Comparison of ENCODE assay signal across 17 mouse cellular contexts in the genomic region with DNA sequence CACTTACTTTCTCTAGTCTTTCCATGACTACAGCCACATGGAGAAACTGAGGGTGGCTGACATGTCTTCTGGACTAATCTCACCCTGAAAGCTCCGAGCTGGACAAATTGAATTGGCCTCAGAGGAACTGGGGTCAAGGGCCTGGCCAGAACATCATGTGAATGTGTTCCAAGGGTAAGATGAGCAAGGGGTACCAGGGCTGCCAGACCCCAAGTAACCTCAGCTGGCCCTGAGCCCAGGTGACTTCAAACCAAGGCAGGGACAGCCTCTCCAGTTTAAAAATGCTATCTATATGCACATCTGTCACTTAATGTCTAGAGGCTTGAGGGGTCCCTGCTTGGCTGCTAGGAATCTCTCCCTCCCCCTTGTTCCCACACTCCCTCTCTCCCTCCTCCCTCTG. TPM values are rescaled to one million over a fixed set of nuclear protein-coding genes. Genes with fewer than 3 reads are reported as not detected.
DNase-seq lines count a peak whose midpoint lies in the region; ATAC-seq lines count a peak whose summit lies in the region.
"Had no signal": no experiment of that assay in that cellular context is flagged by ENCODE, and none has a peak within 500 bp of the region (broad histone marks: within the 10 kb centered on the region; RNA-seq: fewer than 3 reads in every experiment).

No protein-coding gene starts in this region.

- ATAC-seq in megakaryocyte progenitor cell, adult 5-6 weeks (replicated peaks; ENCODE audit: poor library complexity): peak; percentile 18; the same call in 1 of the 2 replicates
- ATAC-seq: forebrain, embryonic 16.5 days had no signal

- peak; percentile 52 for DNase-seq in adrenal gland, adult 2 months
- no peak for DNase-seq in adrenal gland, postnatal 4 days (ENCODE audit: low spot score in 2 of 2)
- peak; percentile 32 for DNase-seq in gastrocnemius, postnatal 10 days
- DNase-seq in gastrocnemius, postnatal 4 days (ENCODE audit: low spot score in 2 of 2): no peak
- DNase-seq in adipocyte (ENCODE audit: low spot score): peak; percentile 78
- DNase-seq in embryo, embryonic 11 days: no peak
- no peak for DNase-seq in kidney, postnatal 14 days
- DNase-seq: kidney, adult 9 months; lung, embryonic 14.5 days; thymus, postnatal 25 days had no signal

RNA-seq across cellular contexts. Expression of a gene that starts 2.9 kb away (rescaled TPM):
- total RNA-seq in adrenal gland, adult 2 months (2021): 1,000 to 10,000 TPM in 1 of 2 experiments, 100 to 1,000 TPM in 1; 552 to 1,139 TPM
- polyA plus RNA-seq in adrenal gland, adult 2 months (2012; rRNA removed): 258 and 373 TPM in 2 replicates
- total RNA-seq in adrenal gland, postnatal 4 days (2021): 10 to 100 TPM; 36.9 to 51.7 TPM
- 10 to 100 TPM; 32.6 to 44.3 TPM for total RNA-seq in gastrocnemius, postnatal 10 days (2021)
- total RNA-seq in gastrocnemius, postnatal 4 days (2021): 10 to 100 TPM; 53.7 to 60.9 TPM
- total RNA-seq in megakaryocyte progenitor cell, adult 5-6 weeks (2015): not detected in 2 replicates
- not detected in 2 replicates for total RNA-seq in megakaryocyte progenitor cell, adult 5-6 weeks (2017)
- total RNA-seq: CH12.LX; common myeloid progenitor, adult 5-6 weeks; hematopoietic stem cell, adult 5-6 weeks; monocyte, adult 5-6 weeks had no signal
- polyA plus RNA-seq: midbrain, embryonic 11.5 days had no signal

RNA-seq across cellular contexts. Expression of a gene that starts 20.6 kb away (rescaled TPM):
- 100 to 1,000 TPM; 263 to 364 TPM for total RNA-seq in adrenal gland, adult 2 months (2021)
- 264 and 287 TPM in 2 replicates for polyA plus RNA-seq in adrenal gland, adult 2 months (2012; rRNA removed)
- total RNA-seq in adrenal gland, postnatal 4 days (2021): 100 to 1,000 TPM; 314 to 350 TPM
- total RNA-seq in gastrocnemius, postnatal 10 days (2021): 100 to 1,000 TPM; 280 to 319 TPM
- 100 to 1,000 TPM; 255 to 257 TPM for total RNA-seq in gastrocnemius, postnatal 4 days (2021)
- 173 and 202 TPM in 2 replicates for total RNA-seq in megakaryocyte progenitor cell, adult 5-6 weeks (2015)
- 307 and 320 TPM in 2 replicates for total RNA-seq in megakaryocyte progenitor cell, adult 5-6 weeks (2017)

RNA-seq across cellular contexts. Expression of a gene that starts 30.7 kb away (rescaled TPM):
- 1 to 10 TPM; 1.2 to 4.2 TPM for total RNA-seq in adrenal gland, adult 2 months (2021)
- polyA plus RNA-seq in adrenal gland, adult 2 months (2012; rRNA removed): 0.76 and 1.2 TPM in 2 replicates
- total RNA-seq in adrenal gland, postnatal 4 days (2021): 1 to 10 TPM; 3.6 to 4.5 TPM
- 1 to 10 TPM in 1 of 2 experiments, under 1 TPM in 1; 0.54 to 1.3 TPM for total RNA-seq in gastrocnemius, postnatal 10 days (2021)
- under 1 TPM; 0.44 to 0.56 TPM for total RNA-seq in gastrocnemius, postnatal 4 days (2021)
- 5.9 and 6.7 TPM in 2 replicates for total RNA-seq in megakaryocyte progenitor cell, adult 5-6 weeks (2015)
- total RNA-seq in megakaryocyte progenitor cell, adult 5-6 weeks (2017): 3.3 and 5.1 TPM in 2 replicates

RNA-seq across cellular contexts. Expression of a gene that starts 49.0 kb away (rescaled TPM):
- 10 to 100 TPM; 15.2 to 16.6 TPM for total RNA-seq in adrenal gland, adult 2 months (2021)
- 6.0 and 7.3 TPM in 2 replicates for polyA plus RNA-seq in adrenal gland, adult 2 months (2012; rRNA removed)
- 10 to 100 TPM; 19.3 to 20.3 TPM for total RNA-seq in adrenal gland, postnatal 4 days (2021)
- total RNA-seq in gastrocnemius, postnatal 10 days (2021): 1 to 10 TPM; 5.3 to 7.2 TPM
- total RNA-seq in gastrocnemius, postnatal 4 days (2021): 1 to 10 TPM; 7.9 to 8.1 TPM
- total RNA-seq in megakaryocyte progenitor cell, adult 5-6 weeks (2015): 59.2 and 74.4 TPM in 2 replicates
- total RNA-seq in megakaryocyte progenitor cell, adult 5-6 weeks (2017): 35.1 and 40.5 TPM in 2 replicates

Comparison
In these comparisons a context has a peak if more than half of its experiments do, and no peak if none do; other contexts are left out.
1. DNase-seq: peak in adrenal gland, adult 2 months (single experiment), gastrocnemius, postnatal 10 days (single experiment) and adipocyte (single experiment); none in adrenal gland, postnatal 4 days (0 of 2), gastrocnemius, postnatal 4 days (0 of 2), embryo, embryonic 11 days (single experiment) and kidney, postnatal 14 days (single experiment).
2. RNA of a gene that starts 2.9 kb away (total RNA-seq): 552 to 1,139 TPM in adrenal gland, adult 2 months, 53.7 to 60.9 TPM in gastrocnemius, postnatal 4 days, 36.9 to 51.7 TPM in adrenal gland, postnatal 4 days and 32.6 to 44.3 TPM in gastrocnemius, postnatal 10 days; not detected in megakaryocyte progenitor cell, adult 5-6 weeks; every median in the first group is over 10 times any median in the second.